Mouse (Mus musculus) WW6 (cell line): Measurements from ENCODE around the gene Agbl2.
A peak's percentile ranks its signal among the peaks of the same experiment; 100 is the strongest.
"Not testable (repeated sequence)": the region's sequence is repeated elsewhere in the genome, so short reads cannot be mapped to it uniquely, and the experiment has no call there.

Source experiments
- DNase-seq: peaks from one replicate; pipeline ENCODE4 v3.0.0-alpha.2; 2013; ENCODE audit warnings: low read depth, low spot score

The Agbl2 gene

DNA sequence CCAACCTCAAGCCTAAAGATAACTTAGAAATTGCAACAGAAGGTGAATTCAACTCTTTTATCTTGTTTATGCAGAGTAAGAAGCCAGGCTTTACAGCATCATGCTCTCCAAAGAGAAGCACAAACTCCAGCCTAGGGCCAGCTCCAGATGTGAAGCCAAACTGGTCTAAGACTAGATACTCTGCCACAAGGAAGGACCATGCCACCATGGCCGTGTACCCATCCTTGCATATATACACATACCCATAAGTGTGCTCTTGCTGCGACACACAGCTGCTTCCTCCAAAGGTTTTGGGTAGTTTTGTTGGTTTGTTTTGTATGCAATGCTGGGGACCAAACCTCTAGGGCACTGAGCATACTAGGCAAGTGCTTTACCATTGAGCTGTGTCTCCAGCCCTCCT, 32.7 kb downstream of the Agbl2 start:
- DNase-seq: no peak

DNA sequence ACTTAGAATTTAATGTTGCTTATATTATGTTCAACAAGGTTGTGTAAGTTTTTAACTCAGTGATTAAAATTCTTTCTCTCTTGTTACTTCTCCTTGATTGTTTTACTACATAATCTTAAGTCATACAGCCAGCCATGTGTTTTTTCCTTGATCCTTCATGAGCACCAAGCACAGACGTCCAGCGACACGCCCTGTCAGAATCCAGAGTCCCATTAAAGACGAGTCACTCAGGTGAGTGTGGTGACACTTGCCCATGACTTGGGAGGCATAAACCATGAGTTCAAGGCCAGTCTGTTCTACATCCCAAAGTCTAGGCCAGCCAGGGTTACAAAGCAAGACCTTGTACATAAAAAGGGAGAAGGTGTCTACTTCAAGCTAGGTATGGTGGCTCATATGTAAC, 33.6 kb downstream of the Agbl2 start:
- DNase-seq: no peak

DNA sequence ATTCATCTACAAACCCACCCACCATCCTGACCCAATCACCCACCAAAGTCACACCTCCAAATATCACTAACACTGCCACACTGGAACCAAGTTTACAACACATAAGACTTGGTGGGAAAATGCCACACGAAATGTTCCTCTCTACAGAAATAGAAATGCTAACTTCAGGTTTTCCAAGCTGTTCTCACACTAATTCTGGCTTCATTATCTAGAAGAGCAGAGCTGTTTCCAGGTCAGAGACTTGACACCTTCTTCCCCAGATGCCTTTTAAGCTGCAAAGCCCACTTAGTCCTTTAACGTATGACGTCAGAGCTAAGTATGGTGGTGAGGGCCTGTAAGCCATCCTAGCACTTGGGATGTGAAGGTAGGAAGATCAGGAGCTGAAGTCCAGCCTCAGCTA, 36.2 kb downstream of the Agbl2 start:
- DNase-seq: no peak

DNA sequence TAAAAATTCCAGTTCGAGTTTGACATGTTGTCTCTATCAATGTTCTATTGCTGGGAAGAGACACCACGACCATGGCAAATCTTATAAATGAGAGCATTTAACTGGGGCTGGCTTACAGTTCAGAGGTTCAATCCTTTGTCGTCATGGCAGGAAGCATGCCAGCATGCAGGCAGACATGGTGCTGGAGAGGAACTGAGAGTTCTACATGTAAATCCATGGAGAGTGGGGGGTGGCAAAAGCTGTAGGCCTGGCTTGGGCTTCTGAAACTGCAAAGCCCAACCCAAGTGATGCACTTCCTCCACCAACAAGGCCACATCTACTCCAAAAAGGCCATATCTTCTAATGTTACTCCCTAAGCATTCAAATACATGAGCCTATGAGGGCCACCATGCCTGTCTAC, 38.4 kb downstream of the Agbl2 start:
- no peak for DNase-seq

DNA sequence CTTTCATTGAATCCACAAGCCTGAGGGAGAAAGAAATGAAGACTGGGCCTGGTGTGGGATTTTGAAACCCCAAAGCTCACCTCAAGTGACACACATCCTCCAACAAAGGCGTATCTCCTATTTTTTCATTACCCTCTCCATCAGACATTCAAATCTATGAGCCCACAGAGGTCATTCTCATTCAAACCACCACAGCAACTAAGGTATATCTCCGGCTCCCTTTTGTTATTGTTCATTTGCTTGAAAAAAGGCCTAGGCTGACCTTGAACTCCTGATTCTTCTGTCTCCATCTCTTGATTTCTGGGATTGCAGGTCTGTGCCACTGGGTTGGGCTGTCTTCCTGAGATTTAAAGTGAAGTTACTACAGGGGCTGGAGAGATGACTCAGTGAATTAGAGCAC, 40.5 kb downstream of the Agbl2 start:
- DNase-seq: no peak

DNA sequence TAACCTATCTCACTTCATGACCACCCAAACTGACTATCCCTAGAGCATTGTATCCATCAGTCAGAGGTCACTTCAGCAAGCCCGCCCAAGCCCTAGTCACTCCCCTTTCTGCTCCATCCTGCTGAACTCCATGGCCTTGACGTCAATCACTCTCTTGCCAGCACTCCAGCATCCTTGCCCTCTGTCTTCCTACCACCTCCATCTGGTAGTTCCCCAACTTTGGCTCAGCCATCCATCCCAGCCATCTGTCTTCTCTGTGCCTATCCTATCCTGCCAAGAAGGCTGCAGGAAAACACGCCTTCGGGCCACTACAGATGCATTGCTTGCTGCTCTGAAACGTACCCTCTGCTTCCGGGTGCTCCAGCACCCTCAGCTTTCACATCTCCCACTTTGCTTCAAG, 41.3 kb downstream of the Agbl2 start:
- DNase-seq: no peak

DNA sequence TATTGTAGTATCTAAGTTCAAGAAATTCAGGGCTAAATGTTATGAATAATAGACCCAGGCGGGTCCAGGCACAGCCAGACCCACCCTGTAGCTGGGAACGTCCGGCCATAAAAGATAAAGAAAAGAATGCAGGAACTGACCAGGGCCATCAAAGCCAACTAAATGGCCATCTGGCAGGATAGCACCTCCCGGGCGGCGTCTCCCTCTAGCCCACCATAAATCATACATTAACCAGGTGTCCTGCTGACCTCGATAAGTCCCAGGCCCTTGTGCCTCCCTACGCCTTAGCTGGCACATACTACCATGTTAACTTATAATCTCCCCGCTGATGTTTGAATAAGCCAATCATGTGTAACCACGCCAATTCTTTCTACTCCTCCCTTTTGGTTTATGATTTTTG, 42.0 kb downstream of the Agbl2 start:
- DNase-seq: not testable (repeated sequence)

DNA sequence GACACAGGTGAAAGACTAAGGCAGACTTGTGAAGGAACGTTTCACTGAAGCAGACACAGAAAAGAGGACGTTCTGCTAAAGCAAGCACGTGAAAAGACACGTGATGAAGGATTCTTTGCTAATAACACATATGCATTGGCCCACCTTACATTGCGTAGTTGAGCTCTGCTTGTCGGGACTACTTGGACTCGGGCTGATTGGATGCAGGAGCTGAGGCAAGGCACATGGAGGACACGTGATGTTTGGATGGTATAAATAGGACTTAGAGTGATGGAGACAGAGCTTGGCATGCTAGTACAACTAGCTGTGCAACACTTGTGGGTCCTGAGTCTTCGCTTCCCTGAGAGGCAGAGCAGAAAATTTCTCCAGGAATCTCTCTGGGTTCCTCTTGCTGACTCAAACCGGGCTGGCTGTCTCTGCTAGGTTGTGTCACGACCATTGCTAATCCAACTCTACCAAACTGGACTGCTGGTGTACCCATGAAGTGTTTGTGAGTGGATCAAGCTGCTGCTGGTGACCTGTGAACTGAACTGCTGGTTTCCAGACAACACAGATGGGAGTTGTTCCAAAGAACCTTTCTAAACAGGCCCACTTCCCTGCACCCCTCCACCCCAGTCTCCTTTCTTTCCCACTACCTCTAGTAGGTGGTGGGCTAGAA, 43.1 kb downstream of the Agbl2 start:
- DNase-seq: no peak

DNA sequence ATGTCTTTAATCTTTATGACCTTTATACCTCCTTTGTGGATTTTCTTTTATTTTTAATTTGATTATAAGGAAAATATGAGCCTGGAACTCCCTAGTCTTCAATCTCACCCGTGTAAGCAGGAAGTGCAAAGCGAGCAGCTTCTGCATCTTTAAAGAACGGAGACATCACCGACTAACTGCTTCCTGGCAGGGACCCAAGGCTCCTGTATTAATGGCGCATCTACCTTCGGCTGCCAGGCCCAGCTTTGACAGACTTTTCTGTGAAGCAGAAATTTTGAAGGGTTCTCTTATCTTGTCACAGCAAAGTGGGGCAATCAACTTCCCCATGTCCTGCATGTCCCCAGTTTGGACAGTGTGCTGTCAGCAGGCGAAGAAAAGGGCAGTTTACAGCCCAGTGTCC, 46.2 kb downstream of the Agbl2 start:
- no peak for DNase-seq

DNA sequence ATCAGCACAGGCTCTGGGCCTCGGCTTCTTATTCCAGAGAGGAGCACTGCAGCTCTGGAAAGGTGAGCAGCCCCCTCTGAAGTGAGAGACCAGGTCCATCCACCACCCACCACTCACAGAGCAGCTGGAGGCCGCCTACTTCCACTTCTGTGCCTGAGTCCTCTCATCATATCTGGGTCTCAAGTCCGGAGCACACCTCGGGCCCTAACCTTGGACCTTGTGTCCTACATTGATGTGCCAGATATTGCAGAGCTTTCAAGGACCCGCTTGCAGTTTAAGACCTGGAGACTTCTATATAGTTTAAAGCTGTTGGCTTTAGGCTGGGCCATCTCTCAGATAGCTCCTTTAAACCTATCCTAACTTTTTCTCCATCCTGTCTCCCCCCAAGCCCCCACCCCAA, 51.0 kb downstream of the Agbl2 start:
- DNase-seq: no peak

DNA sequence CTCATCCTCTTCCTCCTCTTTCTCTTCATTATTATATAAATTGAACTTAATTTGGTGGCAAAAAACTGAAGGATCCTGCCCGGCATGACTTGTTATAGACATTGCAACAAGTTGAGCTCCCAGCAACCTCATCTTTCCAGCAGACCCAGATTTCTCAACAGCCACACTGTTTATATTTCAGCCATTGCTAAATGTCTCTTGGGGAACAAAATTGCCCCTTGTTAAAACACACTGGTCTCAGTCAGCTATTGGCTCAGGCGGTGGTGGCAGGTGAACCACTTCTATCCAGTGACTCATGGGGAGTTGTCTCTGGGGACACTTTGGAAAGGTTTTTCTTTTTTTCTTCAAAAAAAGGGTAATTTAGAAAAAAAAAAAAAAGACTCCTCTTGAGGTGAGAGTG, 56.1 kb downstream of the Agbl2 start:
- no peak for DNase-seq

DNA sequence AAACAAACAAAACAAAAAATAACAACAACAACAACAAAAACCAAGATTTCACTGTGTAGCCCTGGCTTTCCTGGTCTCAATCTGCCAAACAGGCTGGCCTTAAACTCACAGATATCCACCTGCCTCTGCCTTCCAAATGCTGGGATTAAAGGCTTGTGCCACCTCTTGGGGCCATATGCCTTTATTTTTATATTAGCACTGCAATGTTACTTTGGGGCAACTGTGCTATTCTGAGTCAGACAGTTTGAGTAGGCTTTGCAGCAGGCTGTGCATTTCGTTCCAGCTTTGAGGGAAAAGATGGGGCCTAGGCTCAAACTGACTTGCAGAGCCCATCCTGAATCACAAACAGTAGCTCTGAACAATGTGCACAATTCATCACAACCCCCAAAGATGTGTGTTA, 61.1 kb downstream of the Agbl2 start:
- no peak for DNase-seq

DNA sequence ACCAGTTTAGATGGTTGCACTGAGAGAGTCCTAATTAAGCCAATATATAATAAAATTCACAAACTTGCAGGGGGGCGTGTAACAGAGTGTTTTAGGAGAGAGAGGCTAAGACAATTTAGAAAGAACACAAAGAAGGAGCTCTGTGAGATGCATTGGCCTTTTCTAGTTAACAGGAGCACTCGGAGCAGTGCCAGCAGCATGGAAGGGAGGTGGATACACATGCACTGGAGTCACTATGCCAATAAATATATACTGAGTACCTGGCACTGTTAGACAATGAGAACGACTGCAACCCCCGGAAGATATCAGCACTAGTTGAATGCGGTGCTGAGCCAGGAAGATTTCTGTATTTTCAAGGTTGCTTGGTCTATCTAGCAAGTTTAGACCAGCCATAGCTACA, 61.7 kb downstream of the Agbl2 start:
- DNase-seq: no peak

DNA sequence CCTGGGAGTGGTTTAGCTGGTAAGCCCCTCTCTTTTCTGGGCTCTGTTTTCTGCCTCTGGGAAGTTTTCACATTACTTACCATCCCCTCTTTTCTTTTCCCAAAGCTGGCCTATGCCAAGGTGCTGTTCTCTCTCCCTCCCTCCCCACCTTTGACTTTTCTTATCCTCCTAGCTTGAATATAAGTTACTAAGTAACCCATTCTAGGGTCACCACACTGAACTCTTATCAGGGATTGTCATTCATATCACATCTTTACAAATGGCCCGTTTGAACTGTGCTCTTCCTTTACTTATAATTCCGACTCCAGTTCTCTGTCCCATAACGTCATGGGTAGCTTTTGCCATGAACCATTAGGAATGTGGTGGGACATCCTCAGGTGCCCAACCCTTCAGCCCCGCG, 62.7 kb downstream of the Agbl2 start:
- DNase-seq: no peak

DNA sequence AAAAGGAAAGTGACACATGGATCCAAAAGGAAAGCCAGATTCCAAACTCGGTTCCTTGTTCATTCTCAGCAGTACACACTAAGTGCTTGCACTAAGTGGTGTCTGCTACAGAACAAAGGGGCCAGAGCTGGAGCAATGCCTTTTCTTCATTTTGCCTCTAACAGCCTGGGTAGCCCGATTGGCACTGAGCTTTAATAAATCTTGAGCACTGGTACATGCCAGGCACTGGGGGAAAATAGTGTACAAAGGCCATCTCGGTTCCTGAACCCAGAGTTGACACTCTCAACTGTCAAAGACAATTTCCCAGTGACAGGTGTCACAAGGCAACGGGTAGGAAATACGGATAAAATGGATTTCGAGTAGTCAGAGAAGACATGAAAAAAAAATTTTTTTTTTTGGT, 63.6 kb downstream of the Agbl2 start:
- DNase-seq: no peak

DNA sequence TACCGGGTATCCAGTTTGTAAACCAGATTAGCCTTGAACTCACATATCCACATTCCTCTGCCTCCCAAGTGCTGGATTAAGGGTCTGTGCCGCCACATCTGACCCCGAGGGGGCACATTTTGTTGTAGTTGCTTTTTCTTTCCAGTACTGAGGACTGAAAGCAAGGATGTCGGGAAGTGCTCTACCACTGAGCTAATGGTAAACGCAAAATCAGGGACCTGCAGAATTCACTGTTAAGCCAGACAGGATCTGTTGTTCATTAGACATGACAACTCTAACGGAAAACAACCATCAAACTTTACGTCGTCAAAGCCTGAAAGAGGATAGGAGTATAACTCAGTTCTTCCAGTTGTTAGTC, 64.0 kb downstream of the Agbl2 start:
- DNase-seq: no peak

DNA sequence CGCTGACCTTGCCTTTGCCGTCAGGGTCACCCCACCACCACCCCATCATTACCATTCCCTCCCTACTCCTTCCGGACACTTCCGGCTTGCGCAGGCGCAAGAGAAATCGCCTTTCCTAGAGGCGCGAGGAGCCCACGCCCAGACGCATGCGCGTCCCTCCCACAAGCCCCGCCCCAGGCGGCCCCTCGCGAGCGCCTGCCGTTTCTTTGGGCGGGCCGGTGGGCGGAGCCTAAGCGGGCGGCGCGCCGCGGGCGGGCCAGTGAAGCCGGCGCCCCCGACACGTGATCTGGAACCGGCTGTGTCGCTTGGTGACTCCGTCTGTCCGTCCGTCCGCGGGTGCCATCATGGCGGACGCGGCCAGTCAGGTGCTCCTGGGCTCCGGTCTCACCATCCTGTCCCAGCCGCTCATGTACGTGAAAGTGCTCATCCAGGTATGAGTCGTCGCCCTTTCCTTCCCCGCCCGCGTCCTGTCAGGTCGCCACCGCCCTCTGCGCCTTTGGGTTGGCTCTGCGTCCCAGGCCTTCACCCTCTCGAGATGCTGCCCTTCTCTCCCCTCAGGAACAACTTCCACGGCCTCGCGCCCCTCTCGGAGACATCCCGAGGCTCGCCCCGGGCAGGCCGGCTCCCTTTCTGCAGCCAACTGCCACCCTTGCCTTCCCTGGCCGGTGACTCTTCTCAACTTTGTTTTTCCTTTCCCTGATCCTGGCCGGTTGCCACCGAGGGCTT, 64.6 kb downstream of the Agbl2 start, which contains the start of gene Mtch2:
Gene Mtch2, plus strand, starts transcription at position 201 of the 726 bp plus-strand sequence.
- DNase-seq: peak; percentile 87

DNA sequence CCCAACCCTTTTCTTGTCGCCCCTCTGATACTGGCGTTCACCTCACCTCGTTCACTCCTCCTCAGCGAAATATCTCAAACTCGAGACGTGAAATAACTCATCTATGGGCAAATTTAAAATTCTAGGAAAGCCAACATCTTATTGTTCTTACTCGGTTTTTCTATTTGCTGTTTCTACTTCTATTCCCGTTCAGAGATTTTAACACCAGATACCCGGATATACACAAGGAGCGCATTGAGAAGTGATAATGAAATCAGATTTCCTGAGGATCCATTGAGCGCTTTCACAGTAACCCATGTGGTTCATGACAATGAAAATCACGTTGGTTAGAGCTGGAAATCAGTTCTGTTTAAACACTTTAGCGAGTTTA, 65.1 kb downstream of the Agbl2 start:
- no peak for DNase-seq

DNA sequence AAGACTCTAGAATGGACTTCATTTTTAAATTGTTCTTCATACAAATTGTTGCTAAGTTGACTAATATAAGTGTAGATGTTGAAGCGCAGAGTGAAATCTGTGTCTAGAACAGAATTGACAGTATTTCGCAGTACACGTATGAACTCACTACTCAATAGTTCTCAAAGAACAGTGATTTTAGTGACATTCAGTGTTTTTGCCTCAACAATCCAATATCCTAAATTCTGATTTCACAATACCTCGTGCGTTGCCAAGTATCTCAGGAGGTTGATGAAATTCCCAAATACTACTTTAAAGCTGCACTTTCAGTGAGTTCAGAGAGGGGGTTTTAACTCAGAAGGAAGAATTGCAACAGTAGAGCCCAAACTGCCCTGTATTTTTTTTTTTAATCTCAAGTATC, 65.8 kb downstream of the Agbl2 start:
- DNase-seq: no peak

DNA sequence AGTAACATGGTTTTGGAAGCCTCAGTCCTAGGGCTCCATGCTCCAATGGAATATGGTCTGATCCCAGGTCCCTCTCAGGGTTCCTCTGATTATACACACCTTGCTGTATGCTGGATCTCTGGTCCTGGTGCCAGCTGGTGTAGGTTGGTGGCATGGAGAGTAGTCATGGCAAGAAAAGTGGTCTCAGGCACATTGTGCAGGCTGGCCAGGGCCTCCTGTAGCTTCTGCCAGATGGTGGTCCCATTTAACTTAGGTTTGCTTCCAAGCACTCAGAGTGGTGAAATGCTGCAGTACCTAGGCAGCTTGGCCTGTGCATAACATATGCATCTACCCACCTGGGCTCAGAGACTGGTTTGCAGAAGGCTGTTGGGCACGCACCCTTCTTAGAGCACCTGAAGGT, 67.9 kb downstream of the Agbl2 start:
- DNase-seq: no peak

DNA sequence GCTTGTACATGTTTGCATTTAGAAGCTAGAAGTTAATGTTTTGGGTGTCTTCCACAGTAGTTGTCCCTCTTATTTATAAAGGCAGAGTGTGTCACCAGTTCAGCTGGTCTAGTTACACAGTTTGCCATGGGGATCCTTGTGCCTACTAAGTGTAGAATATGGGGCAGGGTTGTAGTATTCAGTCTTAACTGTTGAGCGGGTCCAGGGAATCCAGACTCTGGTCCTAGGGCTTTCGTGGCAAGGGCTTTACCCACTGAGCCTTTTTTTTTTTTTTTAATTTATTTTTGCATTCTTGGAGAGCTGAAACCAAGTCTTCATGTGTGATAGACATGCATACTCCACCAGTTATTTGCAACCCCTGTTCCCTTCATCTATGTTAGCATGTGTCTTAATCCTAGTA, 79.0 kb downstream of the Agbl2 start:
- DNase-seq: no peak

DNA sequence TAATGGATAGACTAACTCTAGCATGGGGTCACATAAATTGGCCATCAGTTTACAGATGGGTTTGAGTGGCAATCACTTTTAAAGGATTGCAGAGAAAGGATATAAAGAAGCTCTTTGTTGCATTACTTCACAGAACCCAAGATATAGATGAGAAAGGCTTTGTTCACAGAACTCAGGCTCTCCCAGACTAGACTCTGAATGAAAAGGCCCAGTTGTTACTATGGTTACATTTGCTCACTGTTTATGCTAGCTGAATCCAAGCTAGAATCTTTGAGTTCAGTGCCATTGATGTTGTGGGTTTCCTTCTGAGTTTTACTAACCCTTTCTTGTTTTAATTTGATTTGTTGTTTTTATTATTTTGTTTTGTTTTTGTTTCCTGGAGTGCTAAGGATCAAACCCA, 81.7 kb downstream of the Agbl2 start:
- no peak for DNase-seq

DNA sequence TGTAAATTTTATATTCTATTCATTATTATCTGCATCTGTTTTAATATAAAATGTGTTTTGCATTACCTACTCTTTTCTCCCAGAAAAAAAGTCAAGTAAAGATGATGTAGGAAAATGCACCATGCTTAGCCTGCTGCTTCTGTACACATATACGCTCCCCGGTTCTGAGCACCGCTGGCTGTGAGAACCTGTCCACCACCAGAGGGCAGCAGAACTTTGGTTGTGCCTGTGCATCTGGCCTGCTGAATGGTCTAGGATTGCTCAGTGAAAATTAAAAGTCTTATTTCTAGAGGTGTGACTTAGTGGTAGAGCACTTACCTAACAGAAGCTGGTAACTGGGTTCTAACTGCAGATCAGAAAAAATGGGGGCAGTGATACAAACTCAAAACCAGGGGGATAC, 84.0 kb downstream of the Agbl2 start:
- DNase-seq: no peak

DNA sequence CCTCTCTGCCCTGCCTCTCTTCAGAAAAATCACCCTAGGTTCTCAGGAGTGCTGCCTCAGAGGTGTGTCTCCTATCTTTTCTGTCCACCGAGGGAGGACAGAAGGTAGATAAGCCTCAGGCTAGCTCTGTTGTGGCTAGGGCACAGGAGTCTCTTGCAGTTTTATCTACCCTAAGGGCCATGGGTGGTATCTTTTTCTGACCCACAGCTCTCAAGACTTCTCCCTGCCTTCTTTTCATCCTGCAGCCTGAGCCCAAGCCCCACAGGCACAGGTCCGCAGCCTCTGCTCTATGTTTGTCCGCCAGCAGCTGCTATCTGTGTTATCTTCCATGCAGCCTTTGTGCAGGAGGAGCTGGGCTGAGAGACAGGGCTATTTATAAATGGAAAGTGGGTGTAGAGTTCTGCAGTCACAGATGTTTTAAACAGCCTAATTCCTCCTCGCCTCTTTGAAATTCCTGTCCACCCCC, 87.6 kb downstream of the Agbl2 start:
- DNase-seq: no peak
